ENCODE assay signal across 26 mouse cellular contexts in genomic region chr9:107368302-107368701, GRCm38 (mm10). TPM values are rescaled to one million over a fixed set of nuclear protein-coding genes. Genes with fewer than 3 reads are reported as not detected.
DNase-seq lines count a peak whose midpoint lies in the region; ATAC-seq and TF ChIP-seq lines count a peak whose summit lies in the region.
"Had no signal": no experiment of that assay in that cellular context is flagged by ENCODE, and none has a peak within 500 bp of the region (broad histone marks: within the 10 kb centered on the region; RNA-seq: fewer than 3 reads in every experiment).

No protein-coding gene starts in this region.

- peak overlapping the region; percentile 74; the same call in 1 of the 2 replicates for H3K27ac ChIP-seq in heart, embryonic 13.5 days (replicated peaks)
- peak overlapping the region; percentile 36; the same call in 1 of the 2 replicates for H3K27ac ChIP-seq in bone marrow, adult 2 months (ENCODE audit: control insufficient read depth, insufficient read depth, low read depth, low read length, poor library complexity)
- peak overlapping the region; percentile 98 for H3K27ac ChIP-seq in liver, embryonic 13.5 days
- H3K27ac ChIP-seq in lung, postnatal 0 days (ENCODE audit: low read length) = no peak overlapping the region
- H3K27ac ChIP-seq: heart, adult 2 months; kidney, embryonic 15.5 days; lung, embryonic 15.5 days; neural tube, embryonic 13.5 days had no signal

- no peak for ATAC-seq in heart, embryonic 13.5 days (ENCODE audit: extremely low read depth, insufficient number of reproducible peaks, low FRiP score, low TSS enrichment)
- peak; percentile 66 for ATAC-seq in erythroblast, adult 5-6 weeks (replicated peaks; ENCODE audit: low FRiP score, poor library complexity, severe bottlenecking)
- ATAC-seq in liver, embryonic 13.5 days (ENCODE audit: low read depth) = peak; percentile 37
- ATAC-seq in lung, postnatal 0 days = no peak
- ATAC-seq: forebrain, postnatal 0 days; intestine, postnatal 0 days had no signal

- TF ChIP-seq CTCF in bone marrow, adult 2 months (IDR thresholded peaks at IDR 0.05; ENCODE audit: control insufficient read depth, insufficient read depth, low read length) = no peak
- no peak for TF ChIP-seq CTCF in lung, postnatal 0 days (IDR thresholded peaks at IDR 0.05)

- peaks cover 50% of the 10 kb centered on the region for H3K4me1 ChIP-seq in heart, embryonic 13.5 days
- H3K4me1 ChIP-seq in bone marrow, adult 2 months (ENCODE audit: control insufficient read depth, insufficient read depth, low read length) = peaks cover 7% of the 10 kb centered on the region
- H3K4me1 ChIP-seq in liver, embryonic 13.5 days (replicated peaks) = peaks cover 66% of the 10 kb centered on the region
- no peaks in the 10 kb centered on the region for H3K4me1 ChIP-seq in lung, postnatal 0 days (ENCODE audit: insufficient read depth, low read depth, low read length)
- H3K4me1 ChIP-seq: lung, embryonic 15.5 days had no signal

- no peaks in the 10 kb centered on the region for H3K36me3 ChIP-seq in heart, embryonic 13.5 days
- H3K36me3 ChIP-seq in liver, embryonic 13.5 days = no peaks in the 10 kb centered on the region
- no peaks in the 10 kb centered on the region for H3K36me3 ChIP-seq in lung, postnatal 0 days (ENCODE audit: insufficient read depth, low read length)
- H3K36me3 ChIP-seq: forebrain, embryonic 10.5 days; hindbrain, embryonic 10.5 days; kidney, embryonic 15.5 days; lung, embryonic 15.5 days; neural tube, embryonic 13.5 days had no signal

- peaks cover 9% of the 10 kb centered on the region for H3K27me3 ChIP-seq in heart, embryonic 13.5 days (replicated peaks)
- H3K27me3 ChIP-seq in liver, embryonic 13.5 days = peaks cover 22% of the 10 kb centered on the region
- no peaks in the 10 kb centered on the region for H3K27me3 ChIP-seq in lung, postnatal 0 days (replicated peaks; ENCODE audit: insufficient read depth, low read length)

- H3K9me3 ChIP-seq in heart, embryonic 13.5 days = no peaks in the 10 kb centered on the region
- no peaks in the 10 kb centered on the region for H3K9me3 ChIP-seq in liver, embryonic 13.5 days (replicated peaks)
- H3K9me3 ChIP-seq in lung, postnatal 0 days (ENCODE audit: low read length) = no peaks in the 10 kb centered on the region
- H3K9me3 ChIP-seq: forebrain, embryonic 10.5 days; hindbrain, embryonic 10.5 days; kidney, embryonic 15.5 days; lung, embryonic 15.5 days; neural tube, embryonic 13.5 days had no signal

- H3K4me2 ChIP-seq in heart, embryonic 13.5 days = no peak overlapping the region
- H3K4me2 ChIP-seq in liver, embryonic 13.5 days = peak overlapping the region; percentile 69
- H3K4me2 ChIP-seq in lung, postnatal 0 days (replicated peaks; ENCODE audit: low read depth, low read length) = no peak overlapping the region
- H3K4me2 ChIP-seq: kidney, embryonic 15.5 days; lung, embryonic 15.5 days; midbrain, embryonic 11.5 days; neural tube, embryonic 13.5 days had no signal

- WGBS in heart, embryonic 13.5 days = 63% methylated on average over 1 of the region's 1 CpGs
- WGBS in bone marrow, adult 2 months = 92% methylated on average over 1 of the region's 1 CpGs
- 70% methylated on average over 1 of the region's 1 CpGs for WGBS in liver, embryonic 13.5 days (ENCODE audit: insufficient replicate concordance)
- 40% methylated on average over 1 of the region's 1 CpGs for WGBS in lung, postnatal 0 days

- intact Hi-C loops in heart, postnatal 14 days (cut with DNase I) = no loop called here

- no peak overlapping the region for H3K4me3 ChIP-seq in heart, embryonic 13.5 days
- H3K4me3 ChIP-seq in bone marrow, adult 2 months (replicated peaks; ENCODE audit: control insufficient read depth, low read depth, low read length) = no peak overlapping the region
- no peak overlapping the region for H3K4me3 ChIP-seq in liver, embryonic 13.5 days (replicated peaks)
- H3K4me3 ChIP-seq in lung, postnatal 0 days (ENCODE audit: low read depth, low read length) = no peak overlapping the region
- H3K4me3 ChIP-seq: forebrain, embryonic 10.5 days; heart, adult 2 months; hindbrain, embryonic 10.5 days; kidney, embryonic 15.5 days; lung, embryonic 15.5 days; myocyte; neural tube, embryonic 13.5 days had no signal

- no peak for DNase-seq in heart, postnatal 14 days
- peak; percentile 67 for DNase-seq in liver, embryonic 13.5 days
- no peak for DNase-seq in lung, postnatal 36 days
- DNase-seq in lung, postnatal 0 days (ENCODE audit: low spot score) = no peak
- DNase-seq in layer of hippocampus, postnatal 10 days (ENCODE audit: low spot score in 2 of 2) = no peak
- DNase-seq: adrenal gland, postnatal 36 days; cerebellum, adult 18-20 months; cerebellum, postnatal 25 days; forebrain, postnatal 0 days; gastrocnemius, postnatal 14 days; heart, adult 2 months; kidney, postnatal 36 days; right cerebral cortex, postnatal 4 days; thymus, adult 2 months; thymus, postnatal 4 days had no signal

- no peak for TF ChIP-seq EP300 in lung, postnatal 0 days (IDR thresholded peaks at IDR 0.05)

- no peak for TF ChIP-seq POLR2A in bone marrow, adult 2 months (IDR thresholded peaks at IDR 0.05; ENCODE audit: borderline replicate concordance, control insufficient read depth, low read depth, low read length)

- no peak overlapping the region for H3K9ac ChIP-seq in heart, embryonic 13.5 days
- peak overlapping the region; percentile 76 for H3K9ac ChIP-seq in liver, embryonic 13.5 days
- no peak overlapping the region for H3K9ac ChIP-seq in lung, postnatal 0 days (replicated peaks; ENCODE audit: low read depth)
- H3K9ac ChIP-seq: forebrain, postnatal 0 days; kidney, embryonic 15.5 days; lung, embryonic 15.5 days; neural tube, embryonic 13.5 days had no signal

RNA-seq across cellular contexts. Expression of gene 6430571L13Rik, which starts 27.9 kb away (rescaled TPM):
- 0.79 and 1.1 TPM in 2 replicates for polyA plus RNA-seq in heart, embryonic 13.5 days (2015; fragmentation: Nextera tagmentation; extraction: Ambion mirVana)
- total RNA-seq in heart, postnatal 14 days (2021) = 1 to 10 TPM; 7.0 to 7.4 TPM
- not detected in 2 replicates for polyA plus RNA-seq in bone marrow, adult 2 months (2011; ENCODE audit: insufficient read depth, insufficient read length, low replicate concordance, missing spikeins)
- total RNA-seq in erythroblast, adult 5-6 weeks (2015; ENCODE audit: low replicate concordance) = not detected in 2 replicates
- not detected in 2 replicates for total RNA-seq in erythroblast, adult 5-6 weeks (2017; ENCODE audit: low replicate concordance)
- polyA plus RNA-seq in liver, embryonic 13.5 days (2015; fragmentation: Nextera tagmentation; extraction: Ambion mirVana) = 0.03 and 0.09 TPM in 2 replicates
- 0.23 and 0.36 TPM in 2 replicates for polyA plus RNA-seq in lung, postnatal 0 days (2015; fragmentation: Nextera tagmentation; extraction: Ambion mirVana)
- 1 to 10 TPM; 2.5 to 3.2 TPM for total RNA-seq in layer of hippocampus, postnatal 10 days (2021)

RNA-seq across cellular contexts. Expression of gene Hemk1, which starts 30.2 kb away (rescaled TPM):
- 11.4 and 12.0 TPM in 2 replicates for polyA plus RNA-seq in heart, embryonic 13.5 days (2015; fragmentation: Nextera tagmentation; extraction: Ambion mirVana)
- 10 to 100 TPM; 19.7 to 21.2 TPM for total RNA-seq in heart, postnatal 14 days (2021)
- 18.2 and 30.2 TPM in 2 replicates for polyA plus RNA-seq in bone marrow, adult 2 months (2011; ENCODE audit: insufficient read depth, insufficient read length, low replicate concordance, missing spikeins)
- 2.7 TPM in 1 of 2 replicates, not detected in the other for total RNA-seq in erythroblast, adult 5-6 weeks (2015; ENCODE audit: low replicate concordance)
- total RNA-seq in erythroblast, adult 5-6 weeks (2017; ENCODE audit: low replicate concordance) = 0.94 and 5.2 TPM in 2 replicates
- polyA plus RNA-seq in liver, embryonic 13.5 days (2015; fragmentation: Nextera tagmentation; extraction: Ambion mirVana) = 3.6 and 3.8 TPM in 2 replicates
- 5.9 and 8.3 TPM in 2 replicates for polyA plus RNA-seq in lung, postnatal 0 days (2015; fragmentation: Nextera tagmentation; extraction: Ambion mirVana)
- total RNA-seq in layer of hippocampus, postnatal 10 days (2021) = 10 to 100 TPM; 14.6 to 19.9 TPM

RNA-seq across cellular contexts. Expression of gene Cacna2d2, which starts 31.1 kb away (rescaled TPM):
- polyA plus RNA-seq in heart, embryonic 13.5 days (2015; fragmentation: Nextera tagmentation; extraction: Ambion mirVana) = 3.8 and 4.1 TPM in 2 replicates
- total RNA-seq in heart, postnatal 14 days (2021) = 10 to 100 TPM in 1 of 2 experiments, 1 to 10 TPM in 1; 5.0 to 10.5 TPM
- not detected in 2 replicates for polyA plus RNA-seq in bone marrow, adult 2 months (2011; ENCODE audit: insufficient read depth, insufficient read length, low replicate concordance, missing spikeins)
- total RNA-seq in erythroblast, adult 5-6 weeks (2015; ENCODE audit: low replicate concordance) = 0.63 TPM in 1 of 2 replicates, not detected in the other
- not detected in 2 replicates for total RNA-seq in erythroblast, adult 5-6 weeks (2017; ENCODE audit: low replicate concordance)
- 0.05 TPM in 1 of 2 replicates, not detected in the other for polyA plus RNA-seq in liver, embryonic 13.5 days (2015; fragmentation: Nextera tagmentation; extraction: Ambion mirVana)
- polyA plus RNA-seq in lung, postnatal 0 days (2015; fragmentation: Nextera tagmentation; extraction: Ambion mirVana) = 0.04 TPM in 1 of 2 replicates, not detected in the other
- total RNA-seq in layer of hippocampus, postnatal 10 days (2021) = 10 to 100 TPM; 21.4 to 27.2 TPM

Comparison
In these comparisons a context has a peak if more than half of its experiments do, and no peak if none do; other contexts are left out.
1. ATAC-seq: peak in erythroblast, adult 5-6 weeks (single experiment) and liver, embryonic 13.5 days (single experiment); none in heart, embryonic 13.5 days (single experiment) and lung, postnatal 0 days (single experiment).